Mouse (Mus musculus) brown adipose tissue, adult 24 weeks (tissue): ENCODE data around the gene Il12rb1. TPM values are rescaled to one million over a fixed set of nuclear protein-coding genes. Genes with fewer than 3 reads are reported as not detected.

Experiments used
- H3K27ac ChIP-seq: fragments of 200-500 bp; replicated peaks from 2 replicates; pipeline ENCODE4 v1.5.1; 2012; ENCODE audit warnings: low read depth, mild to moderate bottlenecking, low read length
- H3K4me1 ChIP-seq: fragments of 200-500 bp; 2 replicates; pipeline ENCODE4 v1.6.1; 2012; ENCODE audit warnings: low read length, mixed read lengths; ENCODE audit not compliant: control insufficient read depth, insufficient read depth, insufficient read length
- H3K4me3 ChIP-seq: fragments of 200-500 bp; 2 replicates; pipeline ENCODE4 v1.5.1; 2012; ENCODE audit warnings: low read depth, mild to moderate bottlenecking, low read length, moderate library complexity; ENCODE audit not compliant: insufficient read depth
- polyA plus RNA-seq: library from polyadenylated mRNA; stranded (reverse); fragments of >200 nt; gene quantifications from 2 replicates; pipeline ENCODE4 v1.2.4, GENCODE M21; 2012; ENCODE audit not compliant: missing spikeins, insufficient read depth, insufficient read length

Gene Il12rb1
- polyA plus RNA-seq, 1 experiment: not detected

DNA sequence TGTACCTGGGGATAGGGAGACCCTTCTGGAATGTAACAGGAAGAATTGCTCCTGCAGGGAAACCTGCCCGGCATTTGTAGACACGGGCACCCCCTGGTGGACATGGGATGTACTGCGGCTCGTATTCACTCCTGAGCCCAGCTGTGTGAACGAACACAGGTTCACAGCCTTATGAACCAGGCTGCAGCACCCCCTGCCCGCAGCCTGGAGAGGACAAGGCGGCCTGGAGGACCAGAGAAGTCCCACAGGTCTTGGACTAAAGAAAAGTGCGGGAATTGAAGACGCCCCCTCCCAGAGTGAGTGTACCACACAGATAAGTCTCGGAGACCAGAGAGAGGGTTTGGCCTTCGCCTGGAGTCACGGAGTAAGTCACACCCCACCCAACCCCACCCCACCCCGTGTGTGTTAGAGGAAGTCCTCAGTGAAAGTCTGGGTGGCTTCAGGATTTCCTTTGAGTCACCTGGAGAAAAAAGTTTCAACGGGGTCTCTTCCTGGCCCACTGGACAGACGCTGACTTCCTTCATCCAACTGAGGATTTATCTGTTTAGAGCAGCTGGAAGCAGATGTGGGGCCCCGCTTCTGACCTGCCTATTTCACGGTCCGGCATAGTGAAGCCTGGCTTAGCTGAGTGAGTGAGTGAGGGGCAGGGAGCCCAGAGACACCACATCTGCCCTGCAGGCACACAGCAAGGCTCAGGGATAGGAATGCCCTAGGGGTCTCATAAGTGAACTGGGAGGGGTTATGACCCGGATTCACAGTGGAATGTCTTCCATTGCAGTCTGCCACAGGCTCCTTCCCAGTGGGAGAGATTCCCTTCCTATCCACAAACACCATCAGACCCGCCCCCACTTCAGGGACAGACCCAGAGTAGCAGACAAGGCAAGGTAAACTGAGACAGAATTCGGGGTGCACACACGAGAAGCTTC lies 33.2 kb downstream of the Il12rb1 start:
- Histone ChIP-seq H3K4me1 (0 out of 2 replicates have a peak, but pooled peaks cover 3% of the 10 kb centered on the region), H3K4me3 (no peak overlapping the region), H3K27ac (no peak overlapping the region)

GRCm38 (mm10) chr8:70842484-70842883 lies 34.2 kb downstream of the Il12rb1 start:
- Histone ChIP-seq H3K27ac (no peak overlapping the region), H3K4me1 (0 out of 2 replicates have a peak, but pooled peaks cover 3% of the 10 kb centered on the region), H3K4me3 (no peak overlapping the region)

GRCm38 (mm10) chr8:70843214-70843773 lies 35.0 kb downstream of the Il12rb1 start:
- Histone ChIP-seq H3K27ac (no peak overlapping the region), H3K4me3 (no peak overlapping the region), H3K4me1 (0 out of 2 replicates have a peak, but pooled peaks cover 3% of the 10 kb centered on the region)

GRCm38 (mm10) chr8:70843941-70844340 lies 35.7 kb downstream of the Il12rb1 start:
- H3K4me3 ChIP-seq: no peak overlapping the region
- H3K27ac ChIP-seq: no peak overlapping the region
- H3K4me1 ChIP-seq: no peaks in the 10 kb centered on the region

- Histone ChIP-seq H3K4me3 (no peak overlapping the region), H3K27ac (no peak overlapping the region), H3K4me1 (no peaks in the 10 kb centered on the region)
Measured at GRCm38 (mm10) chr8:70844523-70844922, 36.3 kb downstream of the Il12rb1 start.

DNA sequence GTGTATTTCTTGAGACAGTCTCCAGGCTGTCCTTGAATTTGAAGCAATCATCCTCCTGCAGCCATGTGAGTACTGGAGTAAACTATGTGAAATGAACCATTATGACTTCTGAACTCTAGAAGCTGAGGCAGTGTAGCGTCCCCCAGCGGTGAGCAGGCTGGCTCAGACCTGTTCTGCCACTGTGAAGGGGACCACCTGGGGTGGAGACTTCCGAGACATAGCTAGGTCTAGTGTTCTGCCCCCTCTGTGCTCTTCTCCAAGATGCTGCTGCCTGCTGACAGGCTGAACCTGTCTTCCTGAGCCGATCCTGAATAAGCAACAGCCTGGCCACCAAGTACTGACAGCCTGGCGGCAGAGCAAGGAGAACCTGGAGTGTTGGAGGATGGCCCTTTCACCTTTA lies 36.9 kb downstream of the Il12rb1 start:
- Histone ChIP-seq H3K4me1 (no peaks in the 10 kb centered on the region), H3K4me3 (no peak overlapping the region), H3K27ac (no peak overlapping the region)

GRCm38 (mm10) chr8:70846371-70847154 lies 38.3 kb downstream of the Il12rb1 start:
- H3K4me1 ChIP-seq: no peaks in the 10 kb centered on the region
- no peak overlapping the region for H3K27ac ChIP-seq
- H3K4me3 ChIP-seq: no peak overlapping the region

GRCm38 (mm10) chr8:70849333-70849990 lies 41.2 kb downstream of the Il12rb1 start:
- H3K4me3 ChIP-seq: no peak overlapping the region

DNA sequence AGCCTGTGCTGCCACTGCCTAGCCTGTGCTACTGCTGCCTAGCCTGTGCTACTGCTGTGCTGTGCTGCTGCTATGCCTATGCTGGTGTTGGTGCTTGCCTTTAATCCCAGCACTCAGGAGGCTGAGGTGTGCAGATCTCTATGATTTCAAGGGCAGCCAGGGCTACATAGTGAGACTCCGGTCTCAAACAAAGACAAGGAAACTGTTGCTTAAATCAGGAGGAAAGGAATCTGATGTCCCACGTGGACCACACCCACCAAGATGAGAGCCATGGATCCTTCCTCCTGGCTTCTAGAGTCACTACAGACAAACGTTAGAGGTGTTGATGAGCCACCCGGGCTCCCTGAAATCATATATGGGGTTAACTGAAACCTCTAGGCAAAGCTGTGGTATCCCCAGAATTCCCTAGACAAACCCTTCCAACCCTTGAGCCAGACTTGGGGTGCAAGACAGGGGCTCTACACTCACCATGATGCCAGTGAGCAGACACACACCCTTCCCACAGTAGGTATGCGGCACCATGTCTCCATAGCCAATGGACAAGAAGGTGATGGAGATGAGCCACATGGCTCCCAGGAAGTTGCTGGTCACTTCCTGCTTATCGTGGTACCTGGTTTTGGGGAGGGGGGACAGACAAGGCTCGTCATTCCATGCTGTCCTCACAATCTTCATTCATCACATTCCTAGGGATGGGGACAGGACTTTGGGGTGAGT lies 42.0 kb downstream of the Il12rb1 start:
- Histone ChIP-seq H3K4me3 (no peak overlapping the region), H3K27ac (peak overlapping the region; percentile 4; the same call in 1 of the 2 replicates), H3K4me1 (no peaks in the 10 kb centered on the region)

More at GRCm38 (mm10) chr8:70849333-70849990, 41.2 kb downstream of the Il12rb1 start:
- 0 out of 2 replicates have a peak overlapping the region, but pooled peaks have one; percentile 4 for H3K27ac ChIP-seq
- no peaks in the 10 kb centered on the region for H3K4me1 ChIP-seq

DNA sequence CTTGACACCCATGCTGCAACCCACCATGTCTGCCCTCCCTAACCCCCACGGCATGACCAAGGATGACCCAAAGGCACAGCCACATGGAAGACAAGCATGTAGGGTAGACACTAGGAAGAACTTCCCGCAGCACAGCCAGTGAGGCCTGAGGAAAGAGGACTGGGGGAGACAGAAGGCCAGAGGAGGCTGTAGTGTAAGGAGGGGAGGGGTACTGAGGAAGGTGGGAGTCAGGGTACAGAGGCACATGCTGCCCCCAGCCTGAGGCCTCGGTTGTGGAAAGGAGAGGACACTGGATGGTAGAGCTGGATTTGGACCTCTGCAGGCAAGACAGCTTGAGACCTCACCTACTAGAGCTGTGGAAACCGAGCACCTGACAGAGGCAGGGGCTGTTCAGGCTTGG lies 42.7 kb downstream of the Il12rb1 start:
- H3K27ac ChIP-seq: no peak overlapping the region
- no peaks in the 10 kb centered on the region for H3K4me1 ChIP-seq
- H3K4me3 ChIP-seq: no peak overlapping the region

DNA sequence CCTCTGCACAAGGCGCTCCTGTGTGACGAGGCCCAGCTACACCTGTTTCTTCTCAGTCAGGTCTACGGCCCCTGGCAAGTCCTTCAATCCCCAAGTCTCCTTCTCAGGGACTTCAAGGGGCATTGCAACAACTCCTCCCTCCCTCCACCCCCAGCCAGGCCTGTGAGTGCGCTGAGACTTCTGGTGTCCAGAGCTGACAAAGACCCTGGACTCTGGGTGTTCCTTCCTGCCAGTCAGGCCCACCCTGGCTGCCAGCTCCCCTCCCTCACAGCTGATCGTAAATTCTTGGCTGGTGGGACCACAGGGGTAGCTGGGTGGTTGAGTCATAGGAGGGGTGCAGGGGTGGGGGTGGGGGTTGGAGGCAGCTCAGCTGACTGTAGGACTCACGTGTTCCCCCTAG lies 43.6 kb downstream of the Il12rb1 start:
- no peak overlapping the region for H3K27ac ChIP-seq
- no peak overlapping the region for H3K4me3 ChIP-seq
- no peaks in the 10 kb centered on the region; the same call in 1 of the 2 replicates for H3K4me1 ChIP-seq

GRCm38 (mm10) chr8:70852595-70853231 lies 44.5 kb downstream of the Il12rb1 start:
- no peaks in the 10 kb centered on the region; the same call in 1 of the 2 replicates for H3K4me1 ChIP-seq

GRCm38 (mm10) chr8:70853863-70854262 lies 45.6 kb downstream of the Il12rb1 start:
- no peak overlapping the region for H3K27ac ChIP-seq
- no peaks in the 10 kb centered on the region; the same call in 1 of the 2 replicates for H3K4me1 ChIP-seq
- no peak overlapping the region for H3K4me3 ChIP-seq

More at GRCm38 (mm10) chr8:70852595-70853231, 44.5 kb downstream of the Il12rb1 start:
- no peak overlapping the region for H3K27ac ChIP-seq
- H3K4me3 ChIP-seq: no peak overlapping the region

- H3K4me3 ChIP-seq: peak overlapping the region; percentile 61
- H3K4me1 ChIP-seq: no peaks in the 10 kb centered on the region; the same call in 1 of the 2 replicates
- no peak overlapping the region for H3K27ac ChIP-seq
Measured at GRCm38 (mm10) chr8:70856028-70856427, 47.8 kb downstream of the Il12rb1 start.
